Mouse (Mus musculus) activated CD4-positive, CD25-positive, alpha-beta regulatory T cell, adult 4 months (primary cell): ENCODE results near the gene Gtdc1. TPM values are rescaled to one million over a fixed set of nuclear protein-coding genes. Genes with fewer than 3 reads are reported as not detected.

Experiments used
- ATAC-seq: one replicate; pipeline ENCODE4 v1.8.0; 2017
- polyA plus RNA-seq, 2 experiments: library from polyadenylated mRNA; unstranded; fragments of 100-300 nt; shearing (Covaris generic); gene quantifications; one replicate each; pipeline ENCODE4 v1.2.1; 2017

Gtdc1 gene
- polyA plus RNA-seq, 2 experiments from 2014 or later: 16.2 to 16.6 TPM

GRCm38 (mm10) chr2:44923056-44923883, 4.2 kb downstream of the Gtdc1 start:
- ATAC-seq: no peak

GRCm38 (mm10) chr2:44922500-44922899, 5.0 kb downstream of the Gtdc1 start:
- ATAC-seq: no peak

GRCm38 (mm10) chr2:44920471-44920870, 7.0 kb downstream of the Gtdc1 start:
- peak; percentile 47 for ATAC-seq

GRCm38 (mm10) chr2:44919326-44919725, 8.1 kb downstream of the Gtdc1 start:
- ATAC-seq: no peak

GRCm38 (mm10) chr2:44918737-44919136, 8.7 kb downstream of the Gtdc1 start:
- no peak for ATAC-seq

- no peak for ATAC-seq
These were observed 11.2 kb downstream of the Gtdc1 start for GRCm38 (mm10) chr2:44916286-44916685.

- no peak for ATAC-seq
These were observed 29.7 kb downstream of the Gtdc1 start for GRCm38 (mm10) chr2:44897801-44898200.

GRCm38 (mm10) chr2:44873718-44874117, 53.7 kb downstream of the Gtdc1 start:
- ATAC-seq: peak; percentile 89

GRCm38 (mm10) chr2:44864726-44865125, 62.7 kb downstream of the Gtdc1 start:
- ATAC-seq: no peak

GRCm38 (mm10) chr2:44854475-44854874, 73.0 kb downstream of the Gtdc1 start:
- ATAC-seq: no peak

GRCm38 (mm10) chr2:44849666-44850065, 77.8 kb downstream of the Gtdc1 start:
- no peak for ATAC-seq

GRCm38 (mm10) chr2:44848156-44848555, 79.3 kb downstream of the Gtdc1 start:
- no peak for ATAC-seq

- no peak for ATAC-seq
These were observed 82.0 kb downstream of the Gtdc1 start for GRCm38 (mm10) chr2:44845424-44845823.

- no peak for ATAC-seq
These were observed 97.7 kb downstream of the Gtdc1 start for GRCm38 (mm10) chr2:44829753-44830152.

GRCm38 (mm10) chr2:44829346-44829745, 98.1 kb downstream of the Gtdc1 start:
- no peak for ATAC-seq

- ATAC-seq: no peak
These were observed 100.8 kb downstream of the Gtdc1 start for GRCm38 (mm10) chr2:44826609-44827008.

GRCm38 (mm10) chr2:44817787-44818186, 109.7 kb downstream of the Gtdc1 start:
- no peak for ATAC-seq

- no peak for ATAC-seq
These were observed 113.7 kb downstream of the Gtdc1 start for GRCm38 (mm10) chr2:44813729-44814128.

- ATAC-seq: peak; percentile 95
These were observed 123.0 kb downstream of the Gtdc1 start for GRCm38 (mm10) chr2:44804497-44804896.

GRCm38 (mm10) chr2:44801361-44801760, 126.1 kb downstream of the Gtdc1 start:
- ATAC-seq: no peak

- no peak for ATAC-seq
These were observed 135.6 kb downstream of the Gtdc1 start for GRCm38 (mm10) chr2:44791840-44792239.

- ATAC-seq: peak; percentile 40
These were observed 136.3 kb downstream of the Gtdc1 start for GRCm38 (mm10) chr2:44791134-44791533.

GRCm38 (mm10) chr2:44782746-44783145, 144.7 kb downstream of the Gtdc1 start:
- no peak for ATAC-seq

- no peak for ATAC-seq
These were observed 146.5 kb downstream of the Gtdc1 start for GRCm38 (mm10) chr2:44780961-44781360.

GRCm38 (mm10) chr2:44763898-44764297, 163.6 kb downstream of the Gtdc1 start:
- no peak for ATAC-seq
